Comparison of ENCODE assay signal across 21 mouse cellular contexts in genomic region chr16:89825875-89826274, GRCm38 (mm10).
DNase-seq lines count a peak whose midpoint lies in the region; ATAC-seq and TF ChIP-seq lines count a peak whose summit lies in the region.
"Had no signal": no experiment of that assay in that cellular context is flagged by ENCODE, and none has a peak within 500 bp of the region (broad histone marks: within the 10 kb centered on the region; RNA-seq: fewer than 3 reads in every experiment).

No protein-coding gene starts in this region.

- peaks cover under 1% of the 10 kb centered on the region; the same call in 1 of the 2 replicates for H3K36me3 ChIP-seq in heart, embryonic 11.5 days (ENCODE audit: control insufficient read depth, insufficient read depth, low read length)
- no peaks in the 10 kb centered on the region for H3K36me3 ChIP-seq in intestine, embryonic 15.5 days
- no peaks in the 10 kb centered on the region for H3K36me3 ChIP-seq in intestine, embryonic 16.5 days (ENCODE audit: control insufficient read depth, insufficient read depth, low read length)
- no peaks in the 10 kb centered on the region for H3K36me3 ChIP-seq in stomach, embryonic 14.5 days (ENCODE audit: control insufficient read depth, insufficient read depth, low read length)
- H3K36me3 ChIP-seq in stomach, postnatal 0 days (ENCODE audit: control insufficient read depth, insufficient read depth, low read length) = no peaks in the 10 kb centered on the region; the same call in 1 of the 2 replicates
- H3K36me3 ChIP-seq: stomach, embryonic 15.5 days had no signal

- TF ChIP-seq EP300 in stomach, postnatal 0 days (optimal IDR thresholded peaks at IDR 0.05) = no peak

- peak overlapping the region; percentile 50; the same call in 1 of the 2 replicates for H3K27ac ChIP-seq in heart, embryonic 11.5 days (ENCODE audit: low read depth, low read length)
- H3K27ac ChIP-seq in intestine, embryonic 15.5 days = no peak overlapping the region
- no peak overlapping the region for H3K27ac ChIP-seq in intestine, embryonic 16.5 days (ENCODE audit: low read length)
- H3K27ac ChIP-seq in stomach, embryonic 14.5 days (ENCODE audit: low read length) = no peak overlapping the region
- H3K27ac ChIP-seq in stomach, postnatal 0 days (replicated peaks) = no peak overlapping the region
- H3K27ac ChIP-seq: embryonic facial prominence, embryonic 13.5 days; forebrain, embryonic 13.5 days; hindbrain, embryonic 15.5 days; stomach, embryonic 15.5 days had no signal

- H3K4me3 ChIP-seq in heart, embryonic 11.5 days (ENCODE audit: low read depth, low read length) = no peak overlapping the region
- no peak overlapping the region for H3K4me3 ChIP-seq in intestine, embryonic 15.5 days (replicated peaks)
- H3K4me3 ChIP-seq in intestine, embryonic 16.5 days (ENCODE audit: low read length) = no peak overlapping the region
- no peak overlapping the region for H3K4me3 ChIP-seq in stomach, embryonic 14.5 days (ENCODE audit: low read depth, low read length)
- H3K4me3 ChIP-seq in stomach, postnatal 0 days (ENCODE audit: low read depth, low read length) = no peak overlapping the region
- H3K4me3 ChIP-seq: embryonic facial prominence, embryonic 13.5 days; forebrain, embryonic 13.5 days; hindbrain, embryonic 15.5 days; stomach, embryonic 15.5 days had no signal

- no peak; the same call in 1 of the 2 replicates for ATAC-seq in heart, embryonic 11.5 days (replicated peaks; ENCODE audit: insufficient number of reproducible peaks, low FRiP score, low TSS enrichment)
- ATAC-seq in intestine, embryonic 15.5 days = 0 out of 2 replicates have a peak, but pooled peaks have one; percentile 3
- no peak for ATAC-seq in intestine, embryonic 16.5 days
- ATAC-seq in stomach, embryonic 14.5 days (ENCODE audit: insufficient number of reproducible peaks, insufficient read depth, low FRiP score, low read depth) = no peak
- ATAC-seq in stomach, postnatal 0 days (ENCODE audit: low FRiP score, low TSS enrichment) = no peak
- ATAC-seq in megakaryocyte-erythroid progenitor cell, adult 5-6 weeks (replicated peaks; ENCODE audit: low FRiP score, low TSS enrichment, poor library complexity, severe bottlenecking) = 0 out of 2 replicates have a peak, but pooled peaks have one; percentile 35
- ATAC-seq in frontal cortex, adult (ENCODE audit: low TSS enrichment) = no peak
- ATAC-seq: forebrain, embryonic 13.5 days had no signal

- no peak for DNase-seq in heart, adult 9 months (ENCODE audit: low spot score in 2 of 2)
- no peak for DNase-seq in stomach, postnatal 0 days (ENCODE audit: low spot score)
- DNase-seq: cerebellum, adult 2 months; cerebellum, postnatal 25 days; heart, adult 18-20 months; kidney, adult 2 months; kidney, postnatal 10 days; lung, adult 2 months; lung, postnatal 4 days; thymus, adult 18-20 months; thymus, postnatal 4 days had no signal

- peaks cover 46% of the 10 kb centered on the region for H3K4me1 ChIP-seq in heart, embryonic 11.5 days (ENCODE audit: control insufficient read depth, insufficient read depth, low read length)
- peaks cover 8% of the 10 kb centered on the region; the same call in 1 of the 2 replicates for H3K4me1 ChIP-seq in intestine, embryonic 15.5 days (replicated peaks)
- 0 out of 2 replicates have a peak, but pooled peaks cover 2% of the 10 kb centered on the region for H3K4me1 ChIP-seq in intestine, embryonic 16.5 days (ENCODE audit: control insufficient read depth, insufficient read depth, low read length)
- peaks cover 12% of the 10 kb centered on the region for H3K4me1 ChIP-seq in stomach, embryonic 14.5 days (ENCODE audit: control insufficient read depth, insufficient read depth, low read length)
- H3K4me1 ChIP-seq in stomach, postnatal 0 days (replicated peaks; ENCODE audit: control insufficient read depth, insufficient read depth) = no peaks in the 10 kb centered on the region
- H3K4me1 ChIP-seq: stomach, embryonic 15.5 days had no signal

- no peaks in the 10 kb centered on the region for H3K27me3 ChIP-seq in heart, embryonic 11.5 days (ENCODE audit: control insufficient read depth, insufficient read depth, low read length)
- no peaks in the 10 kb centered on the region for H3K27me3 ChIP-seq in intestine, embryonic 15.5 days (replicated peaks)
- no peaks in the 10 kb centered on the region for H3K27me3 ChIP-seq in intestine, embryonic 16.5 days (replicated peaks; ENCODE audit: control insufficient read depth, insufficient read depth, low read length)
- no peaks in the 10 kb centered on the region for H3K27me3 ChIP-seq in stomach, embryonic 14.5 days (ENCODE audit: control insufficient read depth, insufficient read depth, low read length)
- no peaks in the 10 kb centered on the region for H3K27me3 ChIP-seq in stomach, postnatal 0 days (ENCODE audit: control insufficient read depth, insufficient read depth, low read length)
- H3K27me3 ChIP-seq: embryonic facial prominence, embryonic 13.5 days; forebrain, embryonic 13.5 days; hindbrain, embryonic 15.5 days; stomach, embryonic 15.5 days had no signal

- TF ChIP-seq CTCF in stomach, postnatal 0 days (IDR thresholded peaks at IDR 0.05; ENCODE audit: low read depth) = no peak

- peaks cover under 1% of the 10 kb centered on the region; the same call in 1 of the 2 replicates for H3K9me3 ChIP-seq in heart, embryonic 11.5 days (replicated peaks; ENCODE audit: control insufficient read depth, low read length)
- H3K9me3 ChIP-seq in intestine, embryonic 15.5 days = no peaks in the 10 kb centered on the region
- no peaks in the 10 kb centered on the region for H3K9me3 ChIP-seq in intestine, embryonic 16.5 days (ENCODE audit: control insufficient read depth, low read length)
- H3K9me3 ChIP-seq in stomach, embryonic 14.5 days (ENCODE audit: control insufficient read depth, low read depth, low read length) = no peaks in the 10 kb centered on the region
- H3K9me3 ChIP-seq in stomach, postnatal 0 days (ENCODE audit: control insufficient read depth, low read length) = no peaks in the 10 kb centered on the region
- H3K9me3 ChIP-seq: embryonic facial prominence, embryonic 13.5 days; forebrain, embryonic 13.5 days; hindbrain, embryonic 15.5 days; stomach, embryonic 15.5 days had no signal

- 24% methylated on average over 12 of the region's 12 CpGs for WGBS in heart, embryonic 11.5 days (ENCODE audit: insufficient replicate concordance)
- WGBS in intestine, embryonic 15.5 days = 31% methylated on average over 12 of the region's 12 CpGs
- WGBS in intestine, embryonic 16.5 days = 45% methylated on average over 12 of the region's 12 CpGs
- WGBS in stomach, embryonic 14.5 days = 28% methylated on average over 12 of the region's 12 CpGs
- 32% methylated on average over 12 of the region's 12 CpGs for WGBS in stomach, postnatal 0 days

- H3K4me2 ChIP-seq in heart, embryonic 11.5 days = no peak overlapping the region
- H3K4me2 ChIP-seq in intestine, embryonic 15.5 days (replicated peaks) = no peak overlapping the region
- H3K4me2 ChIP-seq in intestine, embryonic 16.5 days (ENCODE audit: low read depth, low read length) = no peak overlapping the region
- 0 out of 2 replicates have a peak overlapping the region, but pooled peaks have one; percentile 4 for H3K4me2 ChIP-seq in stomach, embryonic 14.5 days (replicated peaks; ENCODE audit: low read depth, low read length)
- H3K4me2 ChIP-seq in stomach, postnatal 0 days (replicated peaks; ENCODE audit: low read depth) = no peak overlapping the region
- H3K4me2 ChIP-seq: embryonic facial prominence, embryonic 13.5 days; forebrain, embryonic 13.5 days; hindbrain, embryonic 15.5 days; stomach, embryonic 15.5 days had no signal

- no peak overlapping the region for H3K9ac ChIP-seq in heart, embryonic 11.5 days (ENCODE audit: low read depth, low read length)
- H3K9ac ChIP-seq in intestine, embryonic 15.5 days = no peak overlapping the region
- no peak overlapping the region for H3K9ac ChIP-seq in intestine, embryonic 16.5 days (ENCODE audit: low read depth, low read length)
- H3K9ac ChIP-seq in stomach, embryonic 14.5 days (replicated peaks; ENCODE audit: low read depth, low read length) = no peak overlapping the region
- no peak overlapping the region for H3K9ac ChIP-seq in stomach, postnatal 0 days (ENCODE audit: low read length)
- H3K9ac ChIP-seq: embryonic facial prominence, embryonic 13.5 days; forebrain, embryonic 13.5 days; hindbrain, embryonic 15.5 days; stomach, embryonic 15.5 days had no signal

Comparison
In these comparisons a context has a peak if more than half of its experiments do, and no peak if none do; other contexts are left out.
1. ATAC-seq: peak in intestine, embryonic 15.5 days (single experiment) and megakaryocyte-erythroid progenitor cell, adult 5-6 weeks (single experiment); none in heart, embryonic 11.5 days (single experiment), intestine, embryonic 16.5 days (single experiment), stomach, embryonic 14.5 days (single experiment), stomach, postnatal 0 days (single experiment) and frontal cortex, adult (single experiment).